In the genomic region with DNA sequence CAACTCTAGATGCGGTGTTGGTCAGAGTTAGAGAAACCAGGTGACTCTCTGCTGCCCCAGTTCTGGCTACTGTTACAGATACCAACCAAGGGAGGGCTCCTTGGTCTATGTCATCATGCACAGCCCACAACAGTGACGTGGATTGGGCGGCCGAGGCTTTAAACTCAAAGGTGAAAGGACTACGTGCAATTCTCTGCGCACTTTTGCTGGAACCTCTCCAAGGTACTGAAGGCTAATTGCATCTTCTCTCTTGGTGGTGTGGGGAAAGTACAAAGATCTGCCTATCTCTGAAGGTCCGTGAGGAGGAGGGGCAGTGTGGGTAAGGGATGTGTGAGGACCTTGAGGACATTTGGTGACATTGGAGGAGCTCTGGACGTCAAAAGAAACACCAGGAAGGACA, we compare ENCODE assay signal across 24 mouse cellular contexts. TPM values are rescaled to one million over a fixed set of nuclear protein-coding genes. Genes with fewer than 3 reads are reported as not detected.
A peak's percentile ranks its signal among the peaks of the same experiment; 100 is the strongest.
DNase-seq lines count a peak whose midpoint lies in the region; ATAC-seq and TF ChIP-seq lines count a peak whose summit lies in the region.
"Had no signal": no experiment of that assay in that cellular context is flagged by ENCODE, and none has a peak within 500 bp of the region (broad histone marks: within the 10 kb centered on the region; RNA-seq: fewer than 3 reads in every experiment).

No protein-coding gene starts in this region.

- H3K9ac ChIP-seq in kidney, embryonic 14.5 days (ENCODE audit: low read depth, low read length) = no peak overlapping the region
- H3K9ac ChIP-seq: embryonic facial prominence, embryonic 15.5 days; heart, embryonic 13.5 days; hindbrain, embryonic 12.5 days had no signal

- no peaks in the 10 kb centered on the region for H3K4me1 ChIP-seq in kidney, embryonic 14.5 days (ENCODE audit: control insufficient read depth, insufficient read depth, low read length)
- peaks cover 15% of the 10 kb centered on the region; the same call in 1 of the 2 replicates for H3K4me1 ChIP-seq in small intestine, adult 2 months (ENCODE audit: control insufficient read depth, insufficient read depth, insufficient read length, low read length)
- peaks cover 30% of the 10 kb centered on the region for H3K4me1 ChIP-seq in hindbrain, embryonic 10.5 days (replicated peaks)

- TF ChIP-seq POLR2A in small intestine, adult 2 months (IDR thresholded peaks at IDR 0.05; ENCODE audit: low read depth, low read length) = no peak

- H3K27me3 ChIP-seq in kidney, embryonic 14.5 days (ENCODE audit: control insufficient read depth, insufficient read depth, low read length) = no peaks in the 10 kb centered on the region
- H3K27me3 ChIP-seq in small intestine, adult 2 months (ENCODE audit: control insufficient read depth, insufficient read depth, low read length) = no peaks in the 10 kb centered on the region
- H3K27me3 ChIP-seq in hindbrain, embryonic 10.5 days (ENCODE audit: insufficient read depth, poor library complexity, severe bottlenecking) = no peaks in the 10 kb centered on the region
- H3K27me3 ChIP-seq: CH12.LX; embryonic facial prominence, embryonic 15.5 days; heart, embryonic 13.5 days; hindbrain, embryonic 12.5 days; Patski had no signal

- no peak overlapping the region for H3K4me3 ChIP-seq in kidney, embryonic 14.5 days (ENCODE audit: low read length)
- no peak overlapping the region for H3K4me3 ChIP-seq in small intestine, adult 2 months (ENCODE audit: low read depth, low read length)
- H3K4me3 ChIP-seq in hindbrain, embryonic 10.5 days = no peak overlapping the region
- H3K4me3 ChIP-seq: embryonic facial prominence, embryonic 15.5 days; erythroblast, embryonic 14.5 days; forebrain, embryonic 10.5 days; gastrocnemius, adult 2 months; heart, embryonic 13.5 days; hindbrain, embryonic 12.5 days had no signal

- 67% methylated on average over 8 of the region's 8 CpGs for WGBS in kidney, embryonic 14.5 days
- 38% methylated on average over 8 of the region's 8 CpGs for WGBS in small intestine, adult 2 months
- WGBS in hindbrain, embryonic 10.5 days = 84% methylated on average over 8 of the region's 8 CpGs

- peak; percentile 56 for DNase-seq in kidney, adult 18-20 months
- DNase-seq in ZHBTc4 (ENCODE audit: low read depth, low spot score) = peak; percentile 37
- peak; percentile 46 for DNase-seq in kidney, postnatal 10 days
- no peak for DNase-seq in hindbrain, embryonic 10.5 days (ENCODE audit: low spot score)
- DNase-seq: adrenal gland, adult 8-10 months; cerebellum, adult 11 months; cerebellum, adult 8-10 months; cerebellum, postnatal 14 days; embryo, embryonic 11 days; gastrocnemius, adult 2 months; gastrocnemius, postnatal 25 days; heart, adult 11 months; heart, postnatal 36 days had no signal

- no peak overlapping the region for H3K4me2 ChIP-seq in kidney, embryonic 14.5 days (replicated peaks; ENCODE audit: low read depth, low read length)
- H3K4me2 ChIP-seq: embryonic facial prominence, embryonic 15.5 days; heart, embryonic 13.5 days; hindbrain, embryonic 12.5 days had no signal

- no peak overlapping the region for H3K27ac ChIP-seq in kidney, embryonic 14.5 days (ENCODE audit: low read depth, low read length)
- 0 out of 2 replicates have a peak overlapping the region, but pooled peaks have one; percentile 31 for H3K27ac ChIP-seq in small intestine, adult 2 months (ENCODE audit: insufficient read depth, low read depth, low read length)
- no peak overlapping the region for H3K27ac ChIP-seq in hindbrain, embryonic 10.5 days
- H3K27ac ChIP-seq: embryonic facial prominence, embryonic 15.5 days; forebrain, embryonic 10.5 days; gastrocnemius, adult 2 months; heart, embryonic 13.5 days; hindbrain, embryonic 12.5 days had no signal

- H3K36me3 ChIP-seq in kidney, embryonic 14.5 days (ENCODE audit: control insufficient read depth, insufficient read depth, low read length) = no peaks in the 10 kb centered on the region
- H3K36me3 ChIP-seq in small intestine, adult 2 months (ENCODE audit: control insufficient read depth, insufficient read depth, low read length) = no peaks in the 10 kb centered on the region
- no peaks in the 10 kb centered on the region for H3K36me3 ChIP-seq in hindbrain, embryonic 10.5 days
- H3K36me3 ChIP-seq: embryonic facial prominence, embryonic 15.5 days; forebrain, embryonic 10.5 days; heart, embryonic 13.5 days; hindbrain, embryonic 12.5 days had no signal

- no peak for ATAC-seq in kidney, embryonic 14.5 days (ENCODE audit: low FRiP score, low TSS enrichment)
- no peak for ATAC-seq in megakaryocyte, adult 5-6 weeks (ENCODE audit: poor library complexity, severe bottlenecking)
- ATAC-seq: forebrain, embryonic 14.5 days; Patski had no signal

- H3K9me3 ChIP-seq in kidney, embryonic 14.5 days (ENCODE audit: control insufficient read depth, low read length) = no peaks in the 10 kb centered on the region
- no peaks in the 10 kb centered on the region for H3K9me3 ChIP-seq in hindbrain, embryonic 10.5 days
- H3K9me3 ChIP-seq: embryonic facial prominence, embryonic 15.5 days; forebrain, embryonic 10.5 days; heart, embryonic 13.5 days; hindbrain, embryonic 12.5 days had no signal

- no peak for TF ChIP-seq CTCF in small intestine, adult 2 months (IDR thresholded peaks at IDR 0.05; ENCODE audit: extremely low read depth, insufficient read length, insufficient replicate concordance, low read depth, low read length)

RNA-seq across cellular contexts. Expression of gene Kifc3, which starts 44.0 kb away (rescaled TPM):
- polyA plus RNA-seq in kidney, embryonic 14.5 days (2014; fragmentation: Nextera tagmentation; extraction: Ambion mirVana) = 13.5 and 19.8 TPM in 2 replicates
- polyA plus RNA-seq in small intestine, adult 2 months (2012; rRNA removed) = 35.0 and 64.7 TPM in 2 replicates
- 6.5 and 9.1 TPM in 2 replicates for polyA plus RNA-seq in hindbrain, embryonic 10.5 days (2016; fragmentation: Nextera tagmentation; extraction: Ambion mirVana)
- 2.3 and 5.2 TPM in 2 replicates for total RNA-seq in megakaryocyte, adult 5-6 weeks (2015)
- total RNA-seq in megakaryocyte, adult 5-6 weeks (2017) = 5.4 and 15.1 TPM in 2 replicates
